Mouse (Mus musculus) cortical plate, adult 2 months (tissue): Measurements from ENCODE around the gene Dnaic1.

Experiments used
- CTCF ChIP-seq: fragments of 200-500 bp; IDR thresholded peaks from 2 replicates; pipeline ENCODE4 v1.5.1; 2011; ENCODE audit warnings: mild to moderate bottlenecking, control low read depth, low read length; ENCODE audit not compliant: insufficient read depth; ENCODE audit errors: extremely low read depth
- POLR2A ChIP-seq: fragments of 200-500 bp; IDR thresholded peaks from 2 replicates; pipeline ENCODE4 v1.6.1; 2011; ENCODE audit warnings: mild to moderate bottlenecking, low read length, control low read depth; ENCODE audit not compliant: insufficient read depth; ENCODE audit errors: extremely low read depth

- TF ChIP-seq CTCF = no peak
- TF ChIP-seq POLR2A = no peak
These were observed 27.4 kb upstream of the Dnaic1 start for GRCm38 (mm10) chr4:41542136-41542535.
